Mouse (Mus musculus) erythroblast, embryonic 14.5 days (primary cell): Measurements from ENCODE around the gene Fndc8.

Experiments
- GATA1 ChIP-seq: IDR thresholded peaks from 2 replicates; pipeline ENCODE4 v1.6.1; 2012; ENCODE audit warnings: low read length, inconsistent platforms, mixed read lengths
- TAL1 ChIP-seq: IDR thresholded peaks from 3 replicates; pipeline ENCODE4 v1.6.1; 2012; ENCODE audit warnings: low read length, inconsistent platforms, mixed read lengths

GRCm38 (mm10) chr11:82905816-82906215 is 13.9 kb downstream of the Fndc8 start:
- TF ChIP-seq GATA1 (no peak), TAL1 (no peak)
